Mouse (Mus musculus) left cerebral cortex, postnatal 36 days (tissue): Measurements from ENCODE around the gene Sbsn. TPM values are rescaled to one million over a fixed set of nuclear protein-coding genes. Genes with fewer than 3 reads are reported as not detected.

ENCODE experiments used
- DNase-seq, 2 experiments: peaks; one replicate each; pipeline ENCODE4 v3.0.0; 2021 to 2022; ENCODE audit warnings: low spot score in 2 of 2, mixed read lengths in 1 of 2
- intact Hi-C: fragments of 180-260 bp; cut with DNase I; formaldehyde crosslinking; loops from one replicate; pipeline ENCODE4 v1.15.1; 2025
- total RNA-seq, 2 experiments: library from RNA; stranded (reverse); gene quantifications; 2 replicates each; pipeline ENCODE4 v1.2.3; 2021

Gene Sbsn
- total RNA-seq, 2 experiments from 2014 or later, result 5.5 to 7.9 TPM

DNA sequence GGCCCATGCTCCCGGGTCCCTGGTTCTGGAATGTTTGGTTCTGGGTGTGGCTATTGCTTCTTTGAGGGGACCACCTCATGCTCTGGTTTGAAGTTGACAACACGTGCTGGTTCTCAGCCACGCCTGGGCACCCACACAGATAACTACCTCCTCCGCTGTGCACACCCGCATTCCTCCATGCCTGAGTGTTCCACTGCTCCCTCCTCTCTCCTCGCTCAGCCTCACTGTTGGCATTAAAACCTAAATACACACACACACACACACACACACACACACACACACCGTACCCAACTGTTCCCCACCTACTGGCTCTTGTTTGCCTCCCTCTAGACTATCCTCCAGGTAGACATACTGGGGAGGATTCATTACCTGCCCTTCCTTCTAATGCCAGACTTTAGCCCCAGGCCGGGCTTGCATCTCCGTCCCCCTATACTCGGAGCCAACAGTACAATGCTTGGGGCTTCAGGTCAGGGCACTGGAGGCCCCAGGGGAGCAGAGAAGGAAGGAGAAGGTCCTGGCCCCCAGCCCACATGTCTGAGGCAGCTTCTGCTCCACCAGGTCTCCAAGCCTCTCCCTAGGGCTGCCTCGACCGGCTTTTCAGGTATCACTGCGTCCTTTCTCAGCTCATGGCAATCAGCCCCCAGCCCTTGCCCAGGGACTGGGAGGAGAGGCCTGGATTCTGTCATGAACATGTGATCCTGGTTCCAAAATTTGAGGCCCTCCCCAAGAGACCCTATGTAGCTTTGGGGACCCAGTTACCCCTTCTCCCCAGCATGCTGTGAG lies 1.3 kb upstream of the Sbsn start:
- intact Hi-C loops, result no loop called here
- peak in 1 of 2 experiments; percentile 19 for DNase-seq

DNA sequence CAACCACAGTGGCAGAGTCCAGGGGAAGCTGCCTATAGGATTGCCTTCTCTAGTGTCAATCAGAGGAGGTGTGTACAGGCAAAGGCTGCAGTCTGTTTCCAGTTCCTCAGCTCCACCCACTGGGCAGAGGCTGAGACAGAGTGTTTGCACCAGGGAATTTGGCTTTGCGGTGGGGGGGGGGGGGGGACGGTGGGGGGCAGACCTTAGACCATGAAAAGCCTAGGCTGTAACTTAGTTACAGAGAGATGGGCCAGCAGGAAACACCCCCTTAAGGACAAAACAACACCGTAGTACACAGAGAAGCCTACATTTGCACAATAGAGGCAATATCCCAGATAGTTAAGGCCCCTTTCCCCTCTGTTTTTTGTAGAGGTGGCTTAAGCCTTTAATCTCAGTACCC lies 5.7 kb downstream of the Sbsn start:
- no peak for DNase-seq
- intact Hi-C loops, result no loop called here

DNA sequence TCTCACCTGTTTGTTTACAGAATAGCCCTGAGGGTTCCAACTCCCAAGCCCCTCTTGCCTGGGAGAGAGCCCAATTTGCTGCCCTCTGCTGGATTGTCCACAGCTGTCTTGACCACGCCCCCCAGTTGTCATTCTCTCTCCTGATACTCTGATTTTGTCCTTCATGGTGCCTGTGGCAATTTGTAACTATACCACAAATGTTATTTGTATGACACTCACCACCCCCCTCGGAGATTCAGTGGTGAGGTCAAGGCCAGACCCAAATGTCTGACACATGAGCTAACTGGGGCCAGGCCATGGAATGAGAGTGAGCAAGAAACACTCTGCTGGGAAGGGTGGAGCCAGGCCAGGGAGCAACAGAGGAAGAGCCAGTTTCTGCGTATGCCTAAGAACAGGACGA lies 7.6 kb downstream of the Sbsn start:
- no peak for DNase-seq
- intact Hi-C loops, result no loop called here

DNA sequence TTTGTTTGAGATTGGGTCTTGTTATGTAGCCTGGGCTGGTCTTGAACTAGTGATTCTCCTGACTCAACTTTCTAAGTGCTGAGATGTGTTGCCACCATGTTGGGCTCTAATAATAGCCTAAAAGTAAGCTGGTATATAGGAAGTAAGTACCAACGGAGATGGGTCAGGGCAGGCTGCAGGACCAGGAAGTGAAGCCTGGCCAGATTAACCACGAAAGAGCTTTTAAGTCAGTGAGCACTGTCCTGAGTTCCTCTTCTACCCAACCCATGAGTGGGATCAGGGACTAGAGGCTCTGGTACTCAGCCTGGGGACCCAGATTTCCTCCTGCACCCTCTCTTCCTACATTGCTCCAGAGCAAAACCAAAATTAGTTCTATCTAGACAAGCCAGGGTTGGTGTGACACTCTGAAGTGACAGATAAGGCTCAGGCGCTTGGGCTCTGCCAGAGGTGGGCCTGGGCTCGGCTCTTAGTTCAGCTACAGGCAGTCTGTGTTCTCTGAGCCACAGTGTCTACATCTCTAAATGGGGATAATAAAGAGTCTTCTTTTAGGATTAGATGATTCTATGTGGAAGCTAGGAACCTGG lies 10.6 kb downstream of the Sbsn start:
- intact Hi-C loops, result no loop called here
- no peak for DNase-seq

DNA sequence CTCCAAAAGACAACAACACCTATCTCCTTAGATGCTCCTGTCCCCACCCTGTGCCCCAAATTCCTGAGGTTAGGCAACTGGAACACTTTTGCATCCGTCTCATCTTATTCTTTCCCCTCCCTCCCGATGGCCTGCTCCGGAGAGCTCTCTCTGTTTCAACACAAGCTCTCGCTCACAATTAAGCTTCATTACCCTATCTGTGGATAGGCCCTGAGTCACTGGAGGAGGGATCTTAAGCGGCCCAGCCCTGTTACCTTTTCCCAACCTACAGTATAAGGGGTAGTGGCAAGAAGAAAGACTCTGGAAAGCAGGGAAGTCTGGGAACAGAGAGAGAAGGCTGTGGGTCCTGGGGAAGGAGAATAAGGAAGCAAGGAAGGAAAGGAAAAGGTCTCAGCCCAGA lies 12.2 kb downstream of the Sbsn start, which contains the start of gene Dmkn:
Dmkn (plus strand) TSS at position 301 of the 400 bp plus-strand sequence.
- intact Hi-C loops, result no loop called here

DNA sequence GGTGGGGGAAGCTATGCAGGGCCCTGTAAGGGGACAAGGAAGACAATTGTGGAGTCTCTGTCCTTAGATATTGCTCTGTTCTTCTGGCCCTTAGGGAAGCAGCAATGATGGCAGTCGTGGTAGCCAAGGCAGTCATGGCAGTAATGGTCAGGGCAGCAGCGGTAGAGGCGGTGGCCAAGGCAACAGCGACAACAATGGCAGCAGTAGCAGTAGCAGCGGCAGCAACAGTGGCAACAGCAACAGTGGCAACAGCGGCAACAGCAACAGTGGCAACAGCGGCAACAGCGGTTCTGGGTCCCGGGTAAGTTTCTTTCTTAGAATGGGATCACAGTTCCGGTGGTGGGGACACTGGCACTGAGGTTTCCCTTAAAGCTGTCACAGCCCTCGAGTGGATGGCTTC lies 13.9 kb downstream of the Sbsn start:
- no peak for DNase-seq

More for the DNA sequence above, 12.2 kb downstream of the Sbsn start, which contains the start of gene Dmkn:
- no peak for DNase-seq

DNA sequence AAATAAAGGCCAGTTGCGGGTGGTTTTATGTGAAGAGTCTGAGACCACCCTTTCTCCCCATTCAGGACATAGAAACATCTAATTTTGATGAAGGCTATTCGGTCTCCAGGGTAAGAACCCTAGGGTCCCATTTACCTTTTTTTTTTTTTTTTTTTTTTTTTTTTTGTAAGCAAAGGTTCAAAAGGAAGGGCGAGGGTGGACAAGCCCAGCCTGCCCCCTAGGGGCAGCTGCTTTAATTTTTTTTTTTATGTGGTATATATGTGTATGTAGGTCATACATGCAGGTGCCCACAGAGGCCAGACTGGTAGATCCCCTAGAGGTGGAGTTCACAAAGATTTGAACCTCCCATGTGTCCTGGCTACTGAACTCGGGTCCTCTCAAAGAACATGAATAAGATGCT lies 15.1 kb downstream of the Sbsn start:
- no peak for DNase-seq
- intact Hi-C loops, result no loop called here

More for the DNA sequence above, 13.9 kb downstream of the Sbsn start:
- intact Hi-C loops, result no loop called here

DNA sequence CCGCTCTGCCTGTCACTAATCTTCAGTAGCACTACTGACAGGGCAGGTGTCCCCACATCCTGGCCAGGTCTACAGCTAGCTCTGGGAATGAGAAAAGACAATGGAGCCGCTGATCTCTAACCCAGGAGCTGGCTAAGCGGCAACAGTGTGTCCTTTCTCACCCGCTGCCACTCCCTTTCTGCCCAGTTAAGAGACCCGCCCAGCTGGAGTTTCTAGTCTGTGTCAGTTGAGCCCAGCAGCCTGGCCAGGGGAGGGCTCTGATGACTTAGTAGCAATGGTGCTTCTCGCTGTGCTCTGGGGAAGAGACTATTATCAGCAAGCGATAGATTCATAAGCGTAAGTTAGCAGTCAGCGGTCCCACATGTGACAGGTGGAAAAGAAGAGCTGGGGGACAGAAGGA lies 18.0 kb downstream of the Sbsn start:
- intact Hi-C loops, result no loop called here
- no peak for DNase-seq

DNA sequence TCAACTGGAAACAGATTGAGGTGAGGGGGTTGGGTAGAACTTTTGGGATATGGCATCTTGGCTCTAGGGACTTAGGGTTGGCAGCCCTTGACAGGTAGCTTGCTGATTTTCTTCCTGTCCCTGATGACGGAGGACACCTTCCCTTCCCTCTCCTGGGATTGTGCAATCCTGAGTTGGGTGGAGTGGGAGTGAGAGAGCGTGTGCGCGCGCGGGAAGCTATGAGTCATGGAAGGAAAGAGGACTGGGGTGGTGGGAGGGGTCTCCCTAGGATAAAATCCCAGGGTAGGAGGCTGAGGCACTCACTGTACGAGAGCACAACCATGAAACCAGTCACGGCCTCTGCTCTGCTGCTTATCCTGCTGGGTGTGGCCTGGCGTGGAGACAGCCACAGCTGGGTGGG lies 24.8 kb downstream of the Sbsn start:
- intact Hi-C loops, result no loop called here
- peak in 1 of 2 experiments; percentile 15 for DNase-seq

DNA sequence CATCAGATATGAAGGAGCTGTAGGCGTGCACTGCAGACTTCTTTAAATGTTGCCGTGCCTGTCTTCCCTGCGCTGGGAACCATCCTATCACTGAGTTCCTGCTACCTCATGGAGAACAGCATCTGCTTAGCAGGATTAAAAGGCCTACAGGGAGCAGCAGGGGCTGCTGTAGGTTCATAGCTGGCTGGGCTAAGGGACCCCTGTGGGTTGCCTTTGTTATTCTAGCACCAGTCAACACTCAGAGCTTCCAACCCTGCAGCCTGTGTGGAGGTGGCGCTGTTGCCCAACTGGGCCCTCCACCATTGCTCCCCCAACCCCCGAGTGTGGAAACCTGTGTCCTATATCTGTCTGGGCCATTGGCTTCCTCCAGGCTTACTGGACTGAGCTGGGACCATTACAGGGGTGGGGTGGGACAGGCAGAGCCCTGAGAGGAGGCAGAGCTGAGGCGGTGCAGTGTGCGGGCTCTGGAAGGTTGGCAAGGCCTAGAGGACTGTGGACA lies 25.9 kb downstream of the Sbsn start:
- intact Hi-C loops, result no loop called here
- no peak for DNase-seq

DNA sequence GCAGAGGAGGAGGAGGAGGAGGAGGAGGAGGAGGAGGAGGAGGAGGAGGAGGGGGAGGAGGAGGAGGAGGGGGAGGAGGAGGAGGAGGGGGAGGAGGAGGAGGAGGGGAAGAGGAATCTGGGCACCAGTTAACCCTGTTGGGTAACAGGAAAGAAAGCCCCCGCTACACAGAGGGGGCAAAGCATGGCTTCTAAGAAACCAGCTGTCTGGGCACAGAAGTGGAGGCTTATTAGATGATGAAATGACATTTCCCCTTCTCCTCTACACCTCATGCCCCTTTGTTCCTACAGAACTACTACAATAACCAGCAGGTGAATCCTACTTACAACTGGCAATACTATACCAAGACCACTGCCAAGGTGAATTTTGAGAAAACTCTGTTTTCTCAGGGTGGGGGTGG lies 26.6 kb downstream of the Sbsn start:
- no peak for DNase-seq
- intact Hi-C loops, result no loop called here

DNA sequence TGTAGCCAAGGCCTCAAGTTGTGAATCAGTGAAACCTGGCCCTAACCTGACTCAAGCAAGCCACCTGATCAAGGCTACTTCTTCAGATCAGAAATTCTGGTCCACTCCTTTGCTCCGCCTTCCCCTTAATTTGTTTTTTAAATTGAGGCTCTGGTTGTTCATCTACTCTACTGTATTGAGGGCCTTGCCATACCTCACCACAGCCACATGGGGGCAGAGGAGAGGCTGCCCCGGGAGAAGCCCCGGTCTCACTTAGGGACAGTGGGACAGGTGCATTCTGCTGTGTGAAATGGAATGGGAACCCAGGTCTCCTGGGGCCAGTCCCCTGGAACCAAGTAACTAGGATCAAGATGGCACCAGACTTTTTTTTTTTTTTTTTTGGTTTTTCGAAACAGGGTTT lies 30.5 kb downstream of the Sbsn start:
- intact Hi-C loops, result no loop called here
- DNase-seq, result no peak

DNA sequence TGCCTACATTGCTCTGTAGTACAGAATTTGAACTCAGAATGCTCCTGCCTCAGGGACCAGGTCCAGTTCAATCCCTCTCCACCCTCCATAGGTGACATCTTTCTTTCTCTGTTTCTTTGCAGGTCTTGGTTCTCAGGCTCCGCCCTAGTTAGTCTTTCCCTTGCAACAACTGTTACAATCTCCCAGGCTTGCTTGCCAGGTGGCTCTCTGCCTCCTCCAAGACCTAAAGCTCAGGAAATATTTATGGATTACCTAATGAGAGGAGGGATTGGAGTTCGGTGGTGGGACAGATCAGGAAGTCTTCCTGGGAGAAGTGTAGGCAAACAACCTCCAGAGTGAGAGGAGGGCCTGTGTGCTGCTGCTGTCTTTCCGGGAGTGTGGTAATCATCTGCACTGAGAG lies 31.4 kb downstream of the Sbsn start:
- no peak for DNase-seq
- intact Hi-C loops, result no loop called here

DNA sequence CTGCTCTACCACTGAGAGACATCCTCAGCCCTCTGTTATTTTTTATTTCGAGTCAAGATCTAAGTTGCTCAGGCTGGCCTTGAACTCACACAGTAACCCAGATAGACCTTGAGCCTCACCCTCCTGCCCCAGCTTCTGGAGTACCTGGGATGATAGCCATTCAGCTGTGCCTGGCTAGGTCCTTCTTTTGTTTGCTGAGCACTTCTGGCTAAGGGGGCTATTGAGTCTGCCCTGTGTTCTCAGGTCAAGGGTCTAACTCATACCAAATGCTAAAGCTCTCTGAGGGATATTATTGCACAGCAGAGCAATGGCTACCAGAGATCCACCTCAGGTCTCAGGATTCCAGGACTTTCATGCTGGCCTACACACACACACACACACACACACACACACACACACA lies 33.9 kb downstream of the Sbsn start:
- intact Hi-C loops, result no loop called here
- DNase-seq, result no peak

DNA sequence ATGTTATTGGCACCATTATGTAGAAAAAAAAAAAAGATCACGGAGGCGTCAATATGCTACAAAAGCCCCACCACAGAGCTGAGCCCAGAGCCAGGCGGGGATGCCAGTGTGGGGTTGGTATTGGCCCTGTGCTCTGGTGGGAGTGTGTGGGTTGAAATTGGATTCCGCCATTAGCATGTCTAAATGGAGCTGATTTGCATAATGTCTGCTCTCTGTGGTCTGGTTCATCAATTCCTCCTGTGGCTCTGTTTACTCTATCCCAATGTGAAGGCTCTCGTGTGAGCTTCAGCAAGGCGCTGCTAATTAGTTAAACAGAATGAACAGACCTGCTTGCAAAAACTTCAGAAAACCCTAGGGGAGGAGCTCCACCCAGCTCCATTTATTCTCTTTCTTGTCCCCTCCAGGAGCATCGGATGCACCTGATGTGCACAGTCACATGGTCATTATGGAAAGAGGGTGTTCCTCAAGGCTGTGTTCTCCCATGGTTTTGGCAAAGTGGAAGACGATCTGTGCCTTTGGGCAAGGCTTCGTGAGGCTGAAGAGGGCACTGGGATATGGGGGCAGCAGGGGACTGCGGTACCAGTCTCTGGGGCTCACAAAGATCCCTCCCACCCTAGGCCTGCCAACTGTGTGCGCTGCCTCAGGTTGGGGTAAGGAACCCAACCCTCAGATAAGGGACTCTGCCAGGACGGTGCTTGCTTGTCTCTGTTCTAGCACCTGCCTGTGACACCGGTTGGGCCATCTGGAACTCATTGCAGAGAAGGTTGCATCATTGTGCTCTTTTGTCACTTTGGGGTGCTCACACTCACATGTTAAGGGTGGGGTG lies 34.7 kb downstream of the Sbsn start:
- intact Hi-C loops, result no loop called here
- DNase-seq, result no peak

DNA sequence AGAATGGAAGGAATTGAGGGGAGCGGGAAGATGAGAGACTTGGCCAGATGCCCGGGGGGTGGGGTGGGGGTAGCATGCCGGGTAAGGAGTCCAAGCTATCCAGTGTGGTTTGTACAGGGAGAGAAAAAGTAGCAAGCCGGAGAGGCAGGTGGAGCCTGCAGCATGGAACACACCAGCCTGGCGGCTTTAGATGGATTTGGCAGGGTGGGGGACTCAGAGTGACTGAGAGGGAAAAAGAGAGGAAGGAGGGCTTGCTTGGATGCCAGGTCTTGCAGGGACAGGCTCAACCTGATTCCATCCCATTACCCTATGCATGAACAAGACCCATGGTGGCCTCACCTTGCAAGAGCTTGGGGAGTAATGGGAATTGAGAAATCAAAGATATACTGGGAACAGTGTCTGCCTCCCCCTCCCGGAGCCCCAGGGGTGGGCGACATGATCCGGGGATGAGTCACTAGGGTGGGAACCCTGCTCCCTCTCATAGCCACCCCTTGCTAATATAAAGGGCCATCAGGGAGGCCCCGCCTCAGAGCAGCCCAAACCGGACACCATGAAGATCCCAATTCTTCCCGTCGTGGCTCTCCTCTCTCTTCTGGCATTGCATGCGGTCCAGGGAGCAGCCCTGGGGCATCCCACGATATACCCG lies 36.2 kb downstream of the Sbsn start, which contains the start of gene Krtdap:
Krtdap (plus strand) TSS at position 520 of the 646 bp plus-strand sequence.
- intact Hi-C loops, result no loop called here
- DNase-seq, result no peak

DNA sequence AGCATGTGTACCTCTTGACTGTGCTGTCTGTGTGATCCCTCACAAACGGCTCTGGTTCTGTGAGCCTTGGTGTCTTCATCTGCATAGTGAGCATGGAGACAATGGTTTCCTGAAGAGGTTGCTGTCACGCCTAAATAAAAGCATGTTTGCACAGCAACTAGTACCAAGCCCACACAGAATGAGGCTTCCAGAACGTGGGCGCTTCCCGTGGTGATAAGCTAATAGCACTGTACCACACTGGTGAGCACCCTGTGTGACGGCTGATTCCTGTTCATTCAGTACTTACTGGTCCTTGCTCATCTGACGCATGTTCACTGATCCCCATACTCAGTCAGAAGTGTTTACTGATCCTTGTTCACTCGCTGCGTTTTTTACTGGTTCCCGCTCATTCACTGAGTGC lies 38.9 kb downstream of the Sbsn start:
- intact Hi-C loops, result no loop called here
- no peak for DNase-seq

DNA sequence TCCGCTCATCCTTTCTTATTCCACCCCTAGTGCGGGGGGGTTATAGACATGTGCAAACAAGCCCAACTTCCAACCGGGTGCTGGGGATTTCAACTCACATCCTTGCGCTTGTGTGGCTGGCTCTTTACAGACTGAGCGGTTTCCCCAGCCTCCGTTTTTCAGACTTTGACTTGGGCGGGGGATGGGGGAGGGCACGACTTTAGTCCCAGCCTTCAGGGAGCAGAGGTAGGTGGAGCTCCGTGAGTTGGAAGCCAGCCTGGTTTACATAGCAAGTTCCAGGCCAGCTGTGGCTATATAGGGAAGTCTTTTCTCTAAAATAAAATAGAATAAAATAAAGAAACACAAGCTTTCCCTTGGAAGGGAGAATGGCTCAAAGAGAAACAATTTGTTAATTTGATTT lies 40.6 kb downstream of the Sbsn start:
- intact Hi-C loops, result no loop called here
- no peak for DNase-seq

DNA sequence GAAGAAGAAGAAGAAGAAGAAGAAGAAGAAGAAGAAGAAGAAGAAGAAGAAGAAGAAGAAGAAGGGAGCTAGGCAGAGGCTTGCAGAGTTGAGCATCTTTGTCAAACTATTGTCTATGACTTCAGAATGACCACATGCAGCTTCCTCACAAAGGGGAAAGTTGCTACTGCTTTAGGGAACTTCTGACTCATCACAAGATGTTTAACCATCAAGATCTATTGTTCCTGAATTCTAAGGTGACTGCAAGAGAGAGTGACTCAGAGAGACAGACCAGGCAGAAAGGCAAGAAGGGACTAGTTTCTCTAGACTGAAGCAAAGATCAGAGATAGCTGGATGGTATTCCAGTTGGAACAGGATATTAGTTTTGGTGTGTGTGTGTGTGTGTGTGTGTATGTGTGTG lies 43.6 kb downstream of the Sbsn start:
- DNase-seq, result no peak
- intact Hi-C loops, result no loop called here

DNA sequence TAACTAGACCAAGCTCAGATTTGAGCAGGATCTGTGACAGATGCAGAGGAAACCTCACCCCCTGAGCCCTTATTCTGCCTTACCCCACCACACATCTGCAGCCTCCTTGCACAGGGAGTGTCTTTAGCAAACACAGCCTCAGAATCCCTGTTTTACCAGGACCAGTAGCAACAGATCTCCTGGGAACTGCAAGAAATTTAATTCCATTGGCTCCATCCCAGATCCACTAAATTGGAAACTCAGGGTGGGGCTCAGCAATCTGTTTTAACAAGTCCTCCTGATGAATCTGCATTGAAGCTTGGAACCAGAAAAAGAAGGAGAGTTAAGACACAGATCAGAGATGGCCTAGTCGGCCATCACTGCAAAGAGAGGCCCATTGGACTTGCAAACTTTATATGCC lies 45.5 kb downstream of the Sbsn start:
- DNase-seq, result no peak
- intact Hi-C loops, result no loop called here
